Mouse (Mus musculus) megakaryocyte, adult 5-6 weeks (primary cell): ENCODE measurements around the gene Zfp385c. TPM values are rescaled to one million over a fixed set of nuclear protein-coding genes. Genes with fewer than 3 reads are reported as not detected.

Source experiments
- ATAC-seq: 2 replicates; pipeline ENCODE4 v1.8.0; 2016; ENCODE audit warnings: mild to moderate bottlenecking, inconsistent platforms; ENCODE audit not compliant: poor library complexity, severe bottlenecking
- total RNA-seq, 2 experiments: library from RNA; stranded (forward) in 1 of 2; stranded (reverse) in 1 of 2; fragments of 153-499, 151-499 nt in 1 of 2; fragments of 221-1000, 200-1000 nt in 1 of 2; gene quantifications; 2 replicates each; pipeline versions ENCODE4 v1.2.3 to v1.2.4; 2015 to 2017

Gene Zfp385c
- total RNA-seq, 2 experiments from 2014 or later, result not detected

GRCm38 (mm10) chr11:100718866-100719265, 26.6 kb upstream of the Zfp385c start:
- no peak for ATAC-seq

DNA sequence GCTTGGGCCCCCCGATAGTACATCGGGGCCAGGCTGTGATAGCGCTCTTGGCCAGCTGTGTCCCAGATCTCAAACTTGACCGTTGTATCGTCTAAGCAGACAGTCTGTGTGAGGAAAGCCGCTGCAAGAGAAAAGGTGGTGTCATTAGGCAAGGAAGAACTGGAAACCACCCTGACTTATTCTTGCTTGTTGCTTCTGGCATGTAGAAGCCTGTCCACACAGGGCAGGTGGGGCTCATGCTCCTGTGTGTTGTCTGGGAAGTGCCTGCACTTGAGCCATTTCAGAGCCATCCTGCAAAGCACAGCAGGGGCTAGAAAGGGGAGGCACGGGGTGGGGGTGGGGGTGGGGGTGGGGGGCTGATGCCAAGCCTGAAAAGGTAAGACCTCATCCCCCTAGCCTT, 26.2 kb upstream of the Zfp385c start:
- no peak for ATAC-seq

DNA sequence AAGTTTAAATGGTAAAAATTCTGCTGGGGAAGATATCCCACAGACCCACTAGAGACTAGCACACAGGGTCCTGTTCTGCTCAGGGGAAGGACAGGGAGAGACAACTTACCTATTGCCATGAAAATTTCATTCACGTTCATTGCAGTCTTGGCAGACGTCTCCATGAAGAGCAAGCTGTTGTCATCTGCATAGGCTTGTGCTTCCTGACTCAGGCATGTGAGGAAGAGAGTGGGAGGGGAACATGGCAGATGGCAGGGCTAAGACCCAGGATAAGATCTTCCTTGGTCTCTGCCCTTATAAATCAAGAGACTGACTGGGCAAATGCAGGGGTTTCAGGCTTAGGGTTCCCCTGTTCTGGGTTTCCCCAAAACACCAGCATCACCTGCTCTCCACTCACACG, 24.4 kb upstream of the Zfp385c start:
- no peak for ATAC-seq

DNA sequence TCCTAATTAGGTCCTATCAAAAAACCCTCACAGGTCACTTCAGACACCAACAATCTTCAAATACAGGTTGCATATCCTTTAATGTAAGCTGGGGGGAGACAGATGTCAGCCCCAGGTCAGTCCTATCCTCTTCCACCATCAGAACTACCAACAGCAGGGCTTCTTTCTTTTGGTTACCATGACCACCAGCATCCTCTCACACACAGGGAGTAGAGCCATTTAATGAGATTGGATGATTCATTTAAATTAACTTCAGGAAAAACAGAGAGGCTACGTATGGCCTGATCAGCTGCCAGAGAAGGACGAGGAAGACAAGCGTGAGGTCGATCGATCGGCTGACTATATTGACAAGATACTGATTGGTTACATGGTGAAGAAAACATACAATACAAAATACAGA, 22.7 kb upstream of the Zfp385c start:
- ATAC-seq, result no peak

- peak; percentile 72 for ATAC-seq
Measured at GRCm38 (mm10) chr11:100714534-100714915, 22.3 kb upstream of the Zfp385c start.

DNA sequence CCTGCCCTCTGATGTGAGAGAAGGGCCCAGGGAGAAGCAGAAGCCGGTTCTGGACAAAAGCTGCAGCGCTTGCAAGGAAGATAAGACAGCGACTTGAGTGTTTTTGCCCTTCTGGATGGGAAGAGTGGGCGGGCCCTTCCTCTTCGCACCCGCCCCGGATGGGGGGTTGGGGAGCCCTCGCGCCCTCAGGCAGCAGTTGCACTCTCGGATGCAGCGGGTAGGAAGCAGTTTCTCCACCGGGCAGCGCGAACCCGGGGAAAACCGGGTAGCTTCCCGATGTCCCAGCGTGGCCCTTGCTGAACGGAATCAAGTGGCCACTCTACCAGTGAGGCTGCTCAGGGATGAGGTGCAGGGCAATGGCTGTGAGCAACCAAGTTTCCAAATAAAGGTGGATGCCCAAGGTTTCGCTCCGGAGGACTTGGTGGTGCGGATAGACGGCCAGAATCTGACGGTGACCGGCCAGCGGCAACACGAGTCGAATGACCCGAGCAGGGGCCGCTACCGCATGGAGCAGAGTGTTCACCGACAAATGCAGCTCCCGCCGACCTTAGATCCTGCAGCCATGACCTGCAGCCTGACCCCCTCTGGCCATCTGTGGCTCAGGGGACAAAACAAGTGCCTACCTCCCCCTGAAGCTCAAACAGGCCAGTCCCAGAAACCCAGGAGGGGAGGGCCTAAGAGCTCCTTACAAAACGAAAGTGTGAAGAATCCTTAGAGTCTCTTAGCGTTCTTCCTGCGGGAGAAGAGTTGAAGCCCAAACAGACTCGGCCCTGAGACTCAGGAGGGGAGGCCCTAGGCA, 21.7 kb upstream of the Zfp385c start, which contains the start of gene Hspb9:
Gene Hspb9 (plus strand): TSS at position 116 of the 799 bp plus-strand sequence.
- peak; percentile 75 for ATAC-seq

DNA sequence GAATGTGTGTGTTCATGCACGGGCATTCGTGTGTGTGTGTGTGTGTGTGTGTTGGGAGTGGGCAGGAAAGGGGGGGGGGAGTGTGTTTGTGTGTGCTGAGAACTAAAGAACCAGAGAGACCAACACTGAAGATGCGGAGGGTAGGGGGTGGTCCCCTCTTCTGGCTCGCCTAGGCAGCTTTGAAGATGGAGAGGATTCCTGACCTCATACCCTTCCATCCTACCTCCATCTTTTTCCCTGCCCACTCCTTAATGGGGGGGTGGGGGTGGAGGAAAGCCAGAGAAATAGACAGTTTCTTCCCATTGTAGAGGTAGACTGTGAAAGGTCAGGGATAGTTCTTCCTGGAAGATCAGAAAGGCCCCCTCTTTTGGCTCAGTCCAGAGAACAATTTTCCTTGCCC, 20.9 kb upstream of the Zfp385c start:
- no peak for ATAC-seq

DNA sequence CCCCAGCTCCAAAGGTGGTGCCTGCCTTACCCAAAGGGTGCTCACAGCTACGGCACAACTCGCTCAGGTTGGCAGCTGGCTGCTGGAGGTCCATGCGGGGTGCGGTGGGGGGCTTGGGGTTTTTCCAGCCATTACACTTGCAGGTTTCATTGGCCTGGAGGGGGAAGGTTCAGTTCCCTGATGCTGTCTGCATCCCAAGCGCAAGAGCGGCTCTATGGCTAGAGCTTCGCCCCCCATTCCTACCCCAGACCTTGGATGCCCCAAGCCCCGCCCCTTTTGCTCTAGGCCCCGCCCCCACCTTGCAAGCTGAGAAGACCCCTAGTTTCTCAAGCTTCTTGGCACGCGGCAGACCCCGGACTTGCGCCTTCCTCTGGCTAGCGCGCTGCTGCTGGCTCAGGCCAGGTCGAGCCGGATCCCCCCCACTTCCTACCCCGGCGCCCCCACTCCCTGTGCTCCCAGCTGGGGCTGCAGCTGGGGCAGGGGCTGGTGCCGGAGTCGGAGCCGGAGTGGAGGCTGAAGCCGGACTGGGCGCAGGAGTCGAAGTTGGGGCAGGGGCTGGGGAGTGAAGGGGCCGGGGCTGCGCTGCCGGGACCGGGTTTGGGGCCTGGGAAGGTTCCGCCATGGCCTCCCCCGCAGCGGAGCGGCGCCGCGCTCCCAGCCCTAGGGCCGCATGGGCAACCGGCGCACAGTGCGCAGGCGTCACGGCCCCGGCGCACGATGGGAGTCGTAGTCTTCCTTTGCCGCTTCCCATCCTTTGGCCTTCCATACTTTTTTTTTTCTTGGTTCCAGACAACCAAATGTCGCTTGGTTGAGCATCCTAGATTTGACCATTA, 19.7 kb upstream of the Zfp385c start, which contains the start of gene Kat2a:
Gene Kat2a (minus strand): TSS at position 683 of the 833 bp plus-strand sequence.
- peak; percentile 56 for ATAC-seq

DNA sequence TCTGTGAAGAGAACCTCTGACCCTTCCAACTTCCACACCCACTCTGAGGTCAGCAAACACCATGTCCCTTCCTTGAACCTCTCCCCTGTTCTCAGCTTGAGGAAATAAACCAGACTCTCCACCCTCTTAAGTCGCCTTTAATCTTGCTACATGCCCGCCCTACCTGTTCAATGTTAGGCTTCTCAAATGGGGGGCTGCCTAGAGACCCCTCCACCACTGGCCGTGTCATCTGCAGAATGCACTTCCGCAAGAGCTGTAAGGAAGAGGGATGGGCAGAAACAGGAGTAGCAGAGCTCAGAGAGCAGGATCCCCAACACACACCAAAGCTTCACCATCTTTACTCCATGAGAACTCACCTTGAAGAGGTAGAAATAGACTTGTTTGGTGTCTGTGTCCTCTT, 18.7 kb upstream of the Zfp385c start:
- no peak for ATAC-seq

DNA sequence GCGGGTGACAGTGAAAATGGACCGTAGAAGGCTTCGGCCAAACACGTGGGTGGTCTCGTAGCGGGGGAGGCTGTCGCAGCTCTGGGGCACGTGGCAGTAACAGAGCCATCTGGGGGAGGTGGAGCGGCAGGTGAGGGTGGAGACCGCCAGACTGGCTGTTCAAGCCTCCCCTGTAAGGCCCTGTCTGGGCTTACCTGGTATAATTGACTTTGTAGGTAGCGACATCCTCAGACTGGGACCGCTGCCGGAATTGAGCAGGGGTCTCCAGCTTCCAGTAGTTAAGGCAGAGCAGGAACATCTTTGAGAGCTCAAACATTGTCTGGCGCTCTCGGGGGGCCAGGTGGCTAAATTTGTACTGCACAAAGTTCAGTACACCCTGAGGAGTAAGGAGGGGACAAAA, 18.3 kb upstream of the Zfp385c start:
- no peak for ATAC-seq

DNA sequence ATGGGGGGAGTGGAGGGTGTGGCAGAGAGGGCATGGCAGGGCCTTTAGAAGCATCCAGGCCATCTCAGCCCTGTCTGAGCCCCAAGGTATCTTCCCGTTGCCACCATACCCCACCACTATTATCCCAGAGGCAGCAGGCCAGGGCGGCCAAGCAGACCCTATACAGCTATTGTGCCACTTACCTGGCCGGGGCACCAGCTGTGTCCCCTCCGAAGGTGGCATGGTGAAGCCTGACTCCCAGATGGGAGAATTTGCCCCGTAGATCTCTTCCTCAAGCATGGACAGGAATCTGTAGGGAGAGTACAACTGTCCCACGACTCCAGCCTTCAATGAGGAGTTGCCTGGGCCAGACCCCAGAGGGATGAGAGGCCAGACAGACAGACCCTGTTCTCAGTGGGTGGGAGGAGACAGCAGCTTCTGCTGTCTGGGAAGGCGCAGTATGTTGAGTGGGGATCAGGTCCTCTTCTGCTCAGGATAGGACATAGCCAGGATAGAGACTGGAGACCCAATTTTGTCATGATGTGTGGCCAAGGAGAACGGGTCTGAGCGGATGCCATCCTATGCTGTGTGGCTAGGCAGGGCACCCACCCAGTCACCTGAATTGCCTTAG, 17.1 kb upstream of the Zfp385c start:
- no peak for ATAC-seq

GRCm38 (mm10) chr11:100705095-100705747, 13.0 kb upstream of the Zfp385c start:
- no peak for ATAC-seq

DNA sequence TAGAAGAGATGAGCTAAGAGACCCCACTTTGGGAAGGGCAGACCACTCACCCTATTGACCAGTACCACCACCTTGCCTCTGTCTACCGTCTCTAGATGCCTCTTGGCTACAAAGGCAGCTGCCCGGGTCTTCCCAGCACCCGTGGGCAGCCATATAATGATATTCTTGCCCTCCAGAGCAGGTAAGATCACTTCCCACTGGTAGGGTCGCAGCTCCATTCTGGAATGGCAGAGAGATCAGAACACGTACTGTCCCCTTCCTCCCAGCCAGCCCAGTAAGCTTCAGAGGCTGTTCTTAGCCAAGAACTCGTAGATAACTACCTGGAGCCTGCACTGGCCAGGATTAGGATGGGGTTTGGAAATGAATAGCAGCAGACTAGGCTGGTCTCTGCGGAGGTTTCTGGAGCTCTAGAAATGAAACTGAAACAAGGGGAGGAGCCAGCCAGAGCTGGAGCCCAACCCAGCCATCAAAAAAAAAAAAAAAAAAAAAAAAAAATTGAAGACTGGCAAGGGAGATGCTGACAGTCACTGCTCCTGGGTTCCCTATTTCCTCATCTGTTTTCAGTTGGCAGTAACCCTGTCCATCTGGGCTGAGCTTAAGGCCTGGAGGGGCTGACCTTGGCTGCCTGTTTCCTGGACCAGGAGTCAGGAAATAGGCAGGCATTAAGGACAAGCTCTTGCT, 11.7 kb upstream of the Zfp385c start, which contains the start of gene Dhx58:
Gene Dhx58 (minus strand): TSS at position 421 of the 681 bp plus-strand sequence.
- ATAC-seq, result peak; percentile 60

DNA sequence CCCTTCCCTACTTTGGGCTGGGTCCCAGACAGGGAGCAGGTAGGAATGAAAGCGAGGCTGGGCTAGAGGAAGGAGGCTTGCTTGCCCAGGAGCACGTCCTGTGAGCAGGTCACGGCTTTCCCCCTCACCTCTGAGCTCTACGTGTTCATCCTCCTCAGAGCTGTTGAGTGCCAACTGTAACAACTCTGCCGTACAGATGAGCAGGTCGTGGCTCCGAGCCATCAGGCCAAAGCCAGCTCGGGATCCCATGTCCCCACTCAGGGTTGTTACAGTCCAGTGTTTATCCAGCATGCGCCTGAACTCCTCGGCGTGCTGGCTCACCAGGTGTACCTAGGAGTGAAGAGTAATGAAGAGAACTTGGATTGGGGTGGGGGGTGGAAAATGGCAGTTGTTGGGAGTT, 11.1 kb upstream of the Zfp385c start:
- no peak for ATAC-seq

DNA sequence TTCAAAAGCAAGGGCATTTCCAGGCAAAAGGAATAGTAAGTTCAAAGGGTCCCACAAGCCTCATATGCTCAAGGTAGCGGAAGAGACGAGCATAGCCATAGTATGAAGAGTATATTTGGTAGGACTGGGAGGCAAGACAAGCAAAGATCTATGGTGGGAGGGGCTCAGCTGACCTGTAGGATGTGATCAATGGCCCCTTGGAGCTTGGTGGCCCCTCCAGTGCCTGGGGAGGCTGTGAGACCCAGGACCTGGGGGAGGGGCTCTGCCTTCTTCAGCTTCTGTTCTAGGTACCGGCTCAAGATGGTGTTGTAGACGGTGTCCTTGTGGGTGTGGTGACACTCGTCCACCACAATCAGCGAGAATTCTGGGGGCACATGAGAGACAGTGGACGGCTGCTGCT, 10.7 kb upstream of the Zfp385c start:
- ATAC-seq, result peak; percentile 8; the same call in 1 of the 2 replicates

DNA sequence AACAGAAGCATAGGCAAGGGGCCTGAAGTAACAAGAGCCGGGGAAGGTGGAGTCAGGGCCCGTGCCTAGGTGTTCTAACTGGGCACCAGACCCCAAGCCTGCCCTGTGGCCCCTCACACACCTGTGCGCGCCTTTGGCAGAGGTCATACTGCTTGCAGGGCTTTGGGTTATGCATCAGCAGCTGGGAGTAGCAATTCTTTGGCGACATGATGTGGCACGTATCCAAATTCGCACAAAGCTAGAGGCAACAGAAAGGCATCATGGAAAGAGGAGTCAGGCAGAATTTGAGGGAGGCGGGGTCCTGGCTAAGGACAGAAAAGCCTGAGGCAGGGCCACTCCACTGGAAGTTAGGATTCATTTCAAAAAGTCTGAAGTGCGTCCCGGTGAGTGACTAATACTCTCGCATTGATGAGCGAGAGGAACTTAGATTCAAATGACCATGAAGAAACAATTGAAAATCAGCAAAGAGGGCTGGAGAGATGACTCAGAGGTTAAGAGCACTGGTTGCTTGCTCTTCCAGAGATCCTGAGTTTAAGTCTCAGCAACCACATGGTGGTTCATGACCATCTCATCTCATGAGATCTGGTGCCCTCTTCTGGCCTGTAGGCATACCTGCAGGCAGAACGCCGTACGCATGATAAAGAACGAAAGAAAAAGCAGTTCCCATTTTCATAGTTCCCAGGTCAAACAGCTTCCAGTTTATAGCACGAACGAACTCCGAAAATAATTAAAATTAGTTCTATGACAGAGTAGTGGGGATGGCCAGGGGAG, 10.0 kb upstream of the Zfp385c start:
- ATAC-seq, result peak; percentile 66

DNA sequence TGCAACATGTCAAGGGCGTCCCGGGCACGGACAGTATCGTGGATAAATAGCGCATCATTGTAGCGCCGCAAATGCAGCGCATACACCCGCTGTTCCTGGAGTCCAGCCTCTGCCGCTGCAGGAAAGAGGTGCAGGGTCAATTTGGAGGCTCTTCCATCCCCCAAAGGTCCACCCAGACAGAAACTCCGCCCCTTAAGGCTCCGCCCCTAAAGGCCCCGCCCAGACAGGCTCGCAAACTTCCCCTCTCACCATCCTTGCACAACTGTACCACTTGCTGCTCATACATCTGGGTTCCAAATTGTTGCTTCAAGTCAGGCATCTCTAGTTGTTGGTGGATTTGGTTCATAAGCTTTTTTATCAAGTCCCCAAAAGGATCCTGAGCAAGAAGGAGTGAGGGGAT, 9.0 kb upstream of the Zfp385c start:
- ATAC-seq, result peak; percentile 79

GRCm38 (mm10) chr11:100700710-100701109, 8.5 kb upstream of the Zfp385c start:
- no peak for ATAC-seq

GRCm38 (mm10) chr11:100697921-100698320, 5.7 kb upstream of the Zfp385c start:
- ATAC-seq, result no peak
